Mouse (Mus musculus) left cerebral cortex, postnatal 36 days (tissue): ENCODE data around the gene Bach2. TPM values are rescaled to one million over a fixed set of nuclear protein-coding genes. Genes with fewer than 3 reads are reported as not detected.

Experiments
- DNase-seq, 2 experiments: peaks; one replicate each; pipeline ENCODE4 v3.0.0; 2021 to 2022; ENCODE audit warnings: low spot score in 2 of 2, mixed read lengths in 1 of 2
- intact Hi-C: fragments of 180-260 bp; cut with DNase I; formaldehyde crosslinking; loops from one replicate; pipeline ENCODE4 v1.15.1; 2025
- total RNA-seq, 2 experiments: library from RNA; stranded (reverse); gene quantifications; 2 replicates each; pipeline ENCODE4 v1.2.3; 2021

Gene Bach2
- total RNA-seq, 2 experiments from 2014 or later, result 12.6 to 16.0 TPM

- intact Hi-C loops, result no loop called here
- DNase-seq, result no peak
Measured at GRCm38 (mm10) chr4:32342269-32342668, 103.7 kb downstream of the Bach2 start.

GRCm38 (mm10) chr4:32343256-32344165, 104.9 kb downstream of the Bach2 start:
- intact Hi-C loops, result no loop called here
- no peak for DNase-seq

DNA sequence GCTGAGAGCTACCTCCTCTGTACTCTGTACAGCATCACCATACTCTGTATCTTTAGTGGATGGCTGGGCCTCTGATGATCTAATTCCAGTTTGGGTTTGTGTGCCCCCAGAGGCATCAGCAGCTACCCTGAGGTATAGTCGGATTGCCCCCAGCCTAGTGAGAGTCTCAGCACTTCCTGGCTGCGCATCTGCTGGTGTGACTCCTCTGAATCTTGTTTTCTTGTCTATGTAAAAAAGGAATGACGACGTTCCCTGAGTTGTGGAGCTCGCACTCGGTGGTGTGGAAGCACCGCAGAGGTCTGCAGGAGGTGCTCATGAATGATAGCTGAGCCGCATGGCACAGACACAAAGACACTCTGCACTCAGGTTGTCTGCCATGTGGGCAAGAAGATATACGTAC, 105.7 kb downstream of the Bach2 start:
- DNase-seq, result no peak
- intact Hi-C loops, result no loop called here

GRCm38 (mm10) chr4:32347202-32347601, 108.6 kb downstream of the Bach2 start:
- no peak for DNase-seq
- intact Hi-C loops, result no loop called here

- DNase-seq, result no peak
- intact Hi-C loops, result no loop called here
Measured at GRCm38 (mm10) chr4:32347711-32348110, 109.1 kb downstream of the Bach2 start.

DNA sequence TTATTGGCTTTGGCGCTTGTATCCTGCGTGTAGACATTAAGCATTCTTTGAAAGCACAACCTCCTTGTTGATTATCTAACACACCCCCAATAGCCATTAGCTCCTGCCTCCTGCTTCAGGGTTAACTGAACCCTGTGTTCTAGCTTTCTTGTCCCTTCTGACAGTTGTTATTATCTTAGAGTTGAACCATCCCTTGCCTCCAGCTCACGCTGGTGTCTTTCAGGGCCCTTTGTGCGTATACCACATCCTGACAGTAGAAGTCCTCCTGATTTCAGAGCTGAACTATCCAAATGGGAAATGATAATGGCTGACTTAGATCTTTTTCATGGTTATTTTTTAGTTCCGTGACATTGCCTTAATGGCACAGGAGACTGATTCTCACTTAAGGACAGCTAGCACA, 110.8 kb downstream of the Bach2 start:
- no peak for DNase-seq
- intact Hi-C loops, result no loop called here

GRCm38 (mm10) chr4:32351236-32351635, 112.6 kb downstream of the Bach2 start:
- DNase-seq, result no peak
- intact Hi-C loops, result no loop called here

- DNase-seq, result no peak
- intact Hi-C loops, result no loop called here
Measured at GRCm38 (mm10) chr4:32351661-32352246, 113.2 kb downstream of the Bach2 start.

GRCm38 (mm10) chr4:32352442-32352841, 113.8 kb downstream of the Bach2 start:
- intact Hi-C loops, result no loop called here
- no peak for DNase-seq

GRCm38 (mm10) chr4:32352842-32353241, 114.2 kb downstream of the Bach2 start:
- intact Hi-C loops, result no loop called here

DNA sequence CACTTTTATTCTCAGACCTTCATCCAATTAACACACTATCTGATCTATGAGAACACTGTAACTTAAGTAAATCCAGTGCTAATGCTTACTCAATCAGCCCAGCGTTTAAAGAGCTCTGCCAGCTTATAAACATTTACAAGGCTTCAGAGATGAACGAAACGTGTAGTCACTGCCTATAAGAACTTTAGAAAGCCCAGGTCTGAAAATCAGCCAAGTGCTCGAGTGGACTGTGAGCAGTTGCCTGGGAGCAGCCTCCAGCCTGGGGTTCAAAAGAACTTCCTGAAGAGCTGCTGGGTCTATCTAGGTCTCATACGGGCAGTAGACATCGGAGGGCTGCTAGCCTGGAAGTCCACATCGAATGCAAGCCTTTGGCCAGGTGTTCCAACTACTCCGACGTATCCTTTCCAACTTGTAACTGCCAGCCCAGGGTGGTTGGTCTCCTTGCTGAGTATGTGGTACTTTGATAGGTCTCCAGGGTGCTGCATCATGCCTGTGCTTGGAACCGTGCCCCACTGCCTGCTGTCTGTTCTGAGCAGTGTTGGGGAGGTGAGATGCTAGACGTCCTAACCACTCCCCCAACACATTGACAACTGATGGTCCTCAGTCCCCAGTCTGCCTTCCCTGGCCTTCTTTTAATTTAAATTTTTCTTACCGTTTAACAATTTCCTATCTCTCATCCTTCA, 117.5 kb downstream of the Bach2 start:
- DNase-seq, result no peak
- intact Hi-C loops, result no loop called here

More at GRCm38 (mm10) chr4:32352842-32353241, 114.2 kb downstream of the Bach2 start:
- DNase-seq, result no peak

DNA sequence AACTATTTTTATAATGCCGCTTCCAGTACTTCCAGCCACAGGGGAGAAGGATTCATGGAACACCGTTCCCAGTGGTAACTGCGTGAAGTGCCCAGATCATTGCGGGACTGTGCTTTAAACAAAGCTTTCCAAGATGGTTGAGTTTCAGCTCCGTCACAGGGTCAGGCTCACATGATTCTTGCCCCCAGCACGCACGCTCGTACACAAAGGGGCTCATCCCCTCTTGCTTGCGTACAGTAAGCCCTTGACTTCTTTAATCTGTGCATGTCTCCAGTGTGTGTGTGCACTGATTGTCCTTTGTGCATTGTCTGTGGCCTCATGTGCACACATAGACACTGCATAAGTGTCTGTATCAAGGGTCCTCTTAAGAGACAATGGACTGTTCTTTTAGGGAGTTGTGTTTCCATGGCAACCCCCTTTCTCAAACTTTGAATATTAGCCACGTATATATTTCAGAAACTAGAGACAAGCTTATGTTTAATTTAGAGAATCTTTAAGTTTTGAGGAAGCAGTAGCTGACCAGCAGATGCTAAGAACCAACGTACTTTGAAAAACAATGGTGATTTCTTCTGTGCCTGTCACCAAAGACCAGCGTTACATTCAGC, 119.5 kb downstream of the Bach2 start:
- intact Hi-C loops, result no loop called here
- no peak for DNase-seq

GRCm38 (mm10) chr4:32358602-32359464, 120.2 kb downstream of the Bach2 start:
- intact Hi-C loops, result no loop called here
- DNase-seq, result no peak

DNA sequence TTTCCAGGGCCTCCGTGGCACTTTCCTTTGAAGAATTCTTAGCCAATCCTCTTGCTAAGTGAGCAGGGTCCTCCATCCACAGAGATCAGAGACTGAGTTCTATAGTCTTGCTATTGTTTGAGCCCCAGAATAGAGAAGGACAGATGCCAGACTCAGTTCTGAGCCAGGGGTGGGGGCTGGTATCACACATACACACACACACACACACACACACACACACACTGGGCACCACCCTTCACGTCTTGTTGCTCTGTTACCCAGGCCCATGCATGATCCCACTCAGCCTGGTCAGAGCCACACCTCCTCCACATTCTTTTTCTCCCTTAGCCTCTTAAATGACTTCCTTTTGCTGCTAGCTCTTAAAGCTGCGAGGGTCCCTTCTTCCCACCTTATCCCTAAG, 121.0 kb downstream of the Bach2 start:
- intact Hi-C loops, result no loop called here

DNA sequence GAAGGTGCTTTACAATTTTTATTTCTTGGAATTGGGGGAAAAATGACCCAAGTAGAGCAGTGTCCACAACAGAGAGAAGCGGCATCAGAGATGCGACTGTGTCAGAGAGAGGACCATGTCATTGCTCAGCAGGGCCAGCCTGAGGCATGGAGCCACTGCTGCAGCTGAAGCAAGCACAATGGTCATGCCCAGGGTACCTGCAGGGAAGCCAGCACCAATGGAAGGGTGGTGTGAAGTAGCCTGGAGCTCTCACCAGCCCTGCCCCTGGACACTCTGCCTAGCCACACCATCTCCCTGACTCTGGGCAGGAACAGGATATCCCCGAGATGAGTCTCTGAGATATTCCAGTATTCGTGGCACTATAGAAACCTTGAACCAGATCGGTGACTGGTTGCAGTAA, 121.9 kb downstream of the Bach2 start:
- intact Hi-C loops, result no loop called here
- no peak for DNase-seq

More for the DNA sequence above, 121.0 kb downstream of the Bach2 start:
- DNase-seq, result no peak

DNA sequence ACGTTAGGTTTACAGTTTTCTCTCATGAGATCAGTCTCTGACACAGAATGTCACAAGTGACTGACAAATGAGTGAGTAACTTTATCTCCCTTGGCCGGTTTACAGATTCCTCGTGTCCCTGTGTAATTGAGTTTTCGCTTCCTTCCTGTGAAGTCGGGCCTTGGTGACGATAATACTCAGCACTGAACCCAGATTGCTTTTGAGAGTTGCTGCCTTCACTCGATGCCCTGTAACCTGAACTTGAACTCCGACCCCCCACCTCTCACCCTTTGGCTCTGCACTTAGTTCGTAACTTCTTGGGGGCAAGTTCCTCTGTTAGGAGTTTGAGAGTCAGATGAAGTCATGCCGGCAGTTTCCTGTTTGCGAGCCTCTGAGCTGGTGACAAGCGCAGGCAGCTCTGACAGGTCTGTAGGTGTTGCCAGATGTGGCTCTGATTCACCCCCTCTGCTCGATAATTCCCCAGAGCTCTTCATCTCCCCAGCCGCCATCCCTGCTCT, 124.9 kb downstream of the Bach2 start:
- intact Hi-C loops, result no loop called here
- no peak for DNase-seq

DNA sequence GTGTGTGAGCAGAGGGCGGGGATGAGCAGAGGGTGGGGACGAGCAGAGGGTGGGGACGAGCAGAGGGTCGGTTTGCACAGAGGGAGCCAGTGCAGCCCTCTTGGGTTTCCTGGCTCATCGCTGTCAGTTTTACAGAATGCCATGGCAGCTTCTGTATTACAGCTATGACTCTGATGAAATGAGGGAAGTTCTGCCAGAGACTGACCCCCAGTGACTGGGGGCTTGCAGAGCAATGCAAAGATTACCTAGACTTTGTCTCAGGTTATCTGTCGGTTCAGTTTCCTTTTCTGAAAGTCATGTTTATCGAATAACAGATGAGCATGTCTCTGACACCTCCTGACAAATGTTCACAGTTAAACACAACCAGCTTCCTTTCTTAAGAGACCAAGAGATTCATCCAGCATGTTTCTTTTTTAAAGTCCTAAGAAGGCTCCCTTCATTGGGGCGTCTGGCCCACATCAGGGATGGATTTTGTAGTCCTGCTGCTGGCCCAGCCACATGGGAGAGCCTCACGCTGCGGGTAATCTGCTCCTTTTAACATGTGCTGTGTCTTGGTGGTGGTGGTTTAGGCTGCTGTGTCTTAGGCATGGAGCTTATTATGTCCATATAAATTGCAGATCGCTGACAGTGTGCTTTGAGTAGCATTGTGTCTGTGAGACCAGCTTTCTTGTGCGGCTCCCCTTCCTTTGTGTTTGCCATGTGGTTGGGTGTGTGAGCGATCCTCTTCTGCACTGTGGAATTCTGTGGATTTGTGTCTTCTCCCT, 126.7 kb downstream of the Bach2 start:
- intact Hi-C loops, result no loop called here
- no peak for DNase-seq

- intact Hi-C loops, result no loop called here
- DNase-seq, result no peak
Measured at GRCm38 (mm10) chr4:32366176-32366575, 127.6 kb downstream of the Bach2 start.
